Mouse (Mus musculus) lung, embryonic 14.5 days (tissue): ENCODE measurements around the gene Ssna1. TPM values are rescaled to one million over a fixed set of nuclear protein-coding genes. Genes with fewer than 3 reads are reported as not detected.

Source experiments
- ATAC-seq: fragments of 200-750 bp; cut with Nextera tagmentation; 2 replicates; pipeline ENCODE4 v1.8.0; 2017; ENCODE audit warnings: mild to moderate bottlenecking, moderate TSS enrichment, moderate library complexity; ENCODE audit not compliant: insufficient read depth
- DNase-seq: peaks from one replicate; pipeline ENCODE4 v3.0.0-alpha.2; 2015
- H3K27ac ChIP-seq: fragments of 300-500 bp; sonication (generic); 2 replicates; pipeline ENCODE4 v1.5.1; 2014; ENCODE audit warnings: low read depth, mild to moderate bottlenecking, moderate library complexity
- H3K27me3 ChIP-seq: fragments of 300-500 bp; sonication (generic); 2 replicates; pipeline ENCODE4 v1.6.1; 2014; ENCODE audit warnings: low read length, control low read depth; ENCODE audit not compliant: insufficient read depth
- H3K36me3 ChIP-seq: fragments of 300-500 bp; sonication (generic); 2 replicates; pipeline ENCODE4 v1.6.1; 2014; ENCODE audit warnings: control low read depth; ENCODE audit not compliant: insufficient read depth
- H3K4me1 ChIP-seq: fragments of 300-500 bp; sonication (generic); 2 replicates; pipeline ENCODE4 v1.6.1; 2014; ENCODE audit warnings: antibody characterized with exemption, control low read depth; ENCODE audit not compliant: insufficient read depth
- H3K4me2 ChIP-seq: fragments of 300-500 bp; sonication (generic); 2 replicates; pipeline ENCODE4 v1.6.1; 2014; ENCODE audit warnings: mild to moderate bottlenecking
- H3K4me3 ChIP-seq: fragments of 300-500 bp; sonication (generic); 2 replicates; pipeline ENCODE4 v1.5.1; 2014; ENCODE audit warnings: low read depth, low read length
- H3K9ac ChIP-seq: fragments of 300-500 bp; sonication (generic); 2 replicates; pipeline ENCODE4 v1.6.1; 2014
- H3K9me3 ChIP-seq: fragments of 300-500 bp; sonication (generic); 2 replicates; pipeline ENCODE4 v1.6.1; 2016; ENCODE audit warnings: low read depth, low read length, control low read depth
- CTCF ChIP-seq: IDR thresholded peaks from 2 replicates; pipeline ENCODE4 v1.5.1; 2016; ENCODE audit warnings: antibody characterized with exemption, low read depth
- WGBS: fragments of 180-500 bp; shearing (Covaris S2); extraction: QIAGEN DNeasy Blood & Tissue Kit; methylation state at CpG from one replicate; pipeline ENCODE4 v1.1.7; 2014; 5-methylcytosine and 5-hydroxymethylcytosine counted together
- polyA plus RNA-seq: library from polyadenylated mRNA; unstranded; fragments of >200 nt; fragmentation: Nextera tagmentation; extraction: Ambion mirVana; gene quantifications from 2 replicates; pipeline ENCODE4 v1.2.1, GENCODE M21; 2014

Gene Ssna1
- polyA plus RNA-seq, 1 experiment from 2014 or later = 229 TPM

DNA sequence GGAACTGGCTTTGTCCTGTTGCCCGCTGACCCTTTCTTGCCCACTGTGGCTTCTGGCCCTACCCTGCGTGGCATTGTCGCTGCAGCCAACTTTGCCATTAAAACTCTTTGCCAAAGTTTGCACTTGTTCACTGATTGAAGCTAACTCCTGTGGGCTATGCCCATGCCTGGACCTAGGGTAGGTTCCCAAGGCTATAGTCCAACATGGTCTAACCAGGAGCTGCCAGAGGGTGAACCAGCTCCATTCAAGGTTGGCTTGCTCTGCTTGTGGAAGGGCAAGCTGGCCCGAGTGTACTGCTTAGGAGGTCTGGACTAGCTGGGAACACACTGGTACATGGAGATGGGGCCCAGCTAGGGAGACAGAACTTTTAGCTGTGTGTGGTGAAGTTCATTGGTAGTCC is 28.1 kb downstream of the Ssna1 start:
- DNase-seq (no peak), ATAC-seq (no peak)
- Histone ChIP-seq H3K4me2 (no peak overlapping the region), H3K4me1 (0 out of 2 replicates have a peak, but pooled peaks cover 4% of the 10 kb centered on the region), H3K9ac (no peak overlapping the region), H3K4me3 (no peak overlapping the region), H3K27ac (no peak overlapping the region), H3K9me3 (no peaks in the 10 kb centered on the region), H3K27me3 (peaks cover 23% of the 10 kb centered on the region), H3K36me3 (peaks cover 28% of the 10 kb centered on the region)
- TF ChIP-seq CTCF = no peak
- WGBS = 91% methylated on average over 4 of the region's 4 CpGs

DNA sequence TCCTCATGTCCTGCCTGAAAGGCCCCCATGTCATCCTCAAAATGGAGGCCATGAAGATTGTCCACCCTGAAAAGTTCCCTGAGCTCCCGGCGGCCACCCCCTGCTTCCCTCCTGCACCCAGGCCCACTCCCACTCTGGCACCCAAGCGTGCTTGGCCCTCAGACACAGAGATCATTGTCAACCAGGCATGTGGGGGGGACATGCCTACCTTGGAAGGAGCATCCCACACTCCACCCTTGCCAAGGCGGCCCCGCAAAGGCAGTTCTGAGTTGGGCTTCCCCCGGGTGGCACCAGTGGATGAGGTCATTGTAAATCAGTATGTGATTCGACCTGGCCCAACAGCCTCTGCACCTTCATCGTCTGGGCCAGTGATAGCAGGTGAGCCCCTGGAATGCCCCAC is 28.9 kb downstream of the Ssna1 start:
- ATAC-seq (no peak), DNase-seq (no peak)
- TF ChIP-seq CTCF = no peak
- Histone ChIP-seq H3K9ac (no peak overlapping the region), H3K27me3 (peaks cover 23% of the 10 kb centered on the region), H3K27ac (no peak overlapping the region), H3K9me3 (no peaks in the 10 kb centered on the region), H3K4me1 (0 out of 2 replicates have a peak, but pooled peaks cover 4% of the 10 kb centered on the region), H3K36me3 (peaks cover 22% of the 10 kb centered on the region), H3K4me2 (no peak overlapping the region), H3K4me3 (no peak overlapping the region)
- WGBS = 64% methylated on average over 8 of the region's 8 CpGs

- no peak within 1 kb of the TSS for H3K27ac ChIP-seq
- H3K4me2 ChIP-seq = peak within 1 kb of the TSS; percentile 93
- peaks cover 23% of the 10 kb centered on the region for H3K27me3 ChIP-seq
- DNase-seq (no peak), ATAC-seq (no peak)
- H3K9me3 ChIP-seq = no peaks in the 10 kb centered on the region
- no peak for TF ChIP-seq CTCF
- H3K4me3 ChIP-seq = peak within 1 kb of the TSS; percentile 49
- H3K4me1 ChIP-seq = 0 out of 2 replicates have a peak, but pooled peaks cover 4% of the 10 kb centered on the region
- peaks cover 11% of the 10 kb centered on the region; the same call in 1 of the 2 replicates for H3K36me3 ChIP-seq
- WGBS = 1% methylated on average over 59 of the region's 59 CpGs
- H3K9ac ChIP-seq = peak within 1 kb of the TSS; percentile 60
Measured at GRCm38 (mm10) chr2:25242101-25242506, 30.1 kb downstream of the Ssna1 start, which contains the start of the genes Rnf208 and Cysrt1. Gene Rnf208, plus strand, starts transcription at chr2:25242255. Gene Cysrt1, minus strand, starts transcription at chr2:25242452.

GRCm38 (mm10) chr2:25241438-25241775 is 30.8 kb downstream of the Ssna1 start:
- 8% methylated on average over 6 of the region's 6 CpGs for WGBS
- H3K27me3 ChIP-seq = peaks cover 23% of the 10 kb centered on the region
- peak overlapping the region; percentile 49; the same call in 1 of the 2 replicates for H3K4me3 ChIP-seq
- H3K9ac ChIP-seq = no peak overlapping the region
- peak overlapping the region; percentile 93 for H3K4me2 ChIP-seq
- no peaks in the 10 kb centered on the region for H3K9me3 ChIP-seq
- TF ChIP-seq CTCF = no peak
- H3K27ac ChIP-seq = no peak overlapping the region
- DNase-seq = no peak
- H3K36me3 ChIP-seq = peaks cover 10% of the 10 kb centered on the region; the same call in 1 of the 2 replicates
- H3K4me1 ChIP-seq = 0 out of 2 replicates have a peak, but pooled peaks cover 4% of the 10 kb centered on the region
- peak; percentile 21; the same call in 1 of the 2 replicates for ATAC-seq

DNA sequence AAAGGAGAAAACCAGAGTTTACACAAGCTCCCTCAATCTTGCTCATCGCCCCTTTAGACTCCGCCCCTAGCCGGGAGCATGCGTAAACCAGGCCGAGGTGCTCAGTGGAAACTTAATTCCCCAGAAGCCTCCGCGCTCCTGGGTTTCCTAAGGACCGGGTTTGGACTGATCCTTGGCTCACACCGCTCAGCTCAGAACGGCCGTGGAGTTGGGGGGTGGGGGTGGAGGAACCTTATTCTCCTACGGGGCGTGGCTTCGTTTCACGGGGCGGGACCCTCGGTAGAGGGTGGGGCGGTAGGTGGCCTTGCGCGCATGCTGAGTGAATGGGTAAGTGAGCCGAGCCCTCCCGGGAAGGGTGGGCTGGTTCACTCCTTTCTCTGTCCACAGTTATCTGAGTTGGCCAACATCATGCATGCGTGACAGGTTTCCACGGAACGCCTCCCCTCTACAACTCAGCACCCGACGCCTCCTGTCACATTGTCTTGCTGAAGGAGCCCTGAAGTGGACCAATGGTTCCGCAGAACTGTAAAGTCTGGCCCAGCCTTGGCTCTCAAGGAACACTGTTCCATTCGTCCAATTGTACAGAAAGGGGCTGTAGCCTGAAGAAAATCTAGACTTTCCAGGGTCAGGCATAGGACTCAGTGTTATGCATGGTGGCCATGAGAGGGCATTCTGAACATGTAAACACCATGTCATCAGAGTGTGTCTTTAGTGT is 31.4 kb downstream of the Ssna1 start:
- 0 out of 2 replicates have a peak overlapping the region, but pooled peaks have one; percentile 46 for H3K27ac ChIP-seq
- ATAC-seq (peak; percentile 83), DNase-seq (peak; percentile 87)
- H3K27me3 ChIP-seq = peaks cover 23% of the 10 kb centered on the region
- no peak for TF ChIP-seq CTCF
- peak overlapping the region; percentile 93 for H3K4me2 ChIP-seq
- peak overlapping the region; percentile 48 for H3K9ac ChIP-seq
- 1% methylated on average over 29 of the region's 29 CpGs for WGBS
- H3K4me3 ChIP-seq = peak overlapping the region; percentile 49
- peaks cover 5% of the 10 kb centered on the region; the same call in 1 of the 2 replicates for H3K36me3 ChIP-seq
- no peaks in the 10 kb centered on the region for H3K9me3 ChIP-seq
- 0 out of 2 replicates have a peak, but pooled peaks cover 4% of the 10 kb centered on the region for H3K4me1 ChIP-seq

DNA sequence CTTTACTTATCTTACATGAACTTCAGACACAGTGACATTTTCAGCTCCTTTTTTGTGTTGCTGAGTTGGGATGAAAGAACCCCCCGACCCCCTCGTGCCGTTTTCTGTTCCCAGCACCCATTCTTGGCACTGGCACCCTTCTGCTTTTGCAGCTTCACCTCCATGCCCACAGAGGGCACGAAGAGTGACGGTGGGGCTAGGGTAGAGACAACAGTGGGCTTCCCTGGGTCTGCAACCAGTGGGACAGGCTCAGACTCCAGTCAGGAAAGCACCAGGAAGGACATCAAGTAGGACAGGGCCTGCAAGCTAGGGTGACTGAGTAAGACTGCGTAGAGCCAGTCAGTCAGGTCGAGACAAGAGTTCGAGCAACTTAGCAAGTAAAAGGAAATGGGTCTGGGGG is 31.9 kb downstream of the Ssna1 start:
- Histone ChIP-seq H3K9me3 (no peaks in the 10 kb centered on the region), H3K9ac (peak overlapping the region; percentile 48), H3K4me2 (peak overlapping the region; percentile 93), H3K36me3 (no peaks in the 10 kb centered on the region), H3K27me3 (peaks cover 23% of the 10 kb centered on the region), H3K4me3 (peak overlapping the region; percentile 49), H3K4me1 (0 out of 2 replicates have a peak, but pooled peaks cover 4% of the 10 kb centered on the region), H3K27ac (peak overlapping the region; percentile 46; the same call in 1 of the 2 replicates)
- WGBS = 50% methylated on average over 8 of the region's 8 CpGs
- TF ChIP-seq CTCF = no peak
- DNase-seq = no peak
- peak; percentile 19; the same call in 1 of the 2 replicates for ATAC-seq

DNA sequence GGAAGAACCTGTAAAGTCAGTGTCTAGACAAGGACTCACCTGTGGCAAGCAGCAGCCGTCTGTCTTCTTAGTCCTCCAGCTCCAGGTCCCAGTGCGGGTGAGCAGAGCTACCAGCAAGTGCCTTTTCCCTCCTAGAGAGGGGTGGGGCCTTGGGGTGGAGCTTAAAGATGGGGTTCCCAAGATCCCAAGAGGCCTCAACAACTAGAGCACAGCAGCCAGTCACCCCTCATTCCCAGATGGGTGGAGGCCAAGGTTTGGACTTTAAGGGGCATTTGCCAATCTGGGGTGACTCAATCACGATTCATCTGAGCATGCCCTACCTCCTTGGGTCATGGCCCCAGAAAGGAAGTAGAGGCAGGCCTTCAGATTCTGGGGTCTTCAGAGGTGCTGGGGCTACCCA is 32.5 kb downstream of the Ssna1 start:
- 81% methylated on average over 3 of the region's 3 CpGs for WGBS
- Histone ChIP-seq H3K9me3 (no peaks in the 10 kb centered on the region), H3K27me3 (peaks cover 23% of the 10 kb centered on the region), H3K4me3 (no peak overlapping the region), H3K4me2 (no peak overlapping the region), H3K4me1 (0 out of 2 replicates have a peak, but pooled peaks cover 4% of the 10 kb centered on the region), H3K9ac (no peak overlapping the region), H3K27ac (no peak overlapping the region), H3K36me3 (no peaks in the 10 kb centered on the region)
- DNase-seq = no peak
- no peak for TF ChIP-seq CTCF
- ATAC-seq = no peak
